Mouse (Mus musculus): ENCODE measurements around the gene Gm28635. TPM values are rescaled to one million over a fixed set of nuclear protein-coding genes. Genes with fewer than 3 reads are reported as not detected.
"Not testable (repeated sequence)": the region's sequence is repeated elsewhere in the genome, so short reads cannot be mapped to it uniquely, and the experiment has no call there.

Gm28635 gene
- total RNA-seq, 4 experiments from 2014 or later = not detected

DNA sequence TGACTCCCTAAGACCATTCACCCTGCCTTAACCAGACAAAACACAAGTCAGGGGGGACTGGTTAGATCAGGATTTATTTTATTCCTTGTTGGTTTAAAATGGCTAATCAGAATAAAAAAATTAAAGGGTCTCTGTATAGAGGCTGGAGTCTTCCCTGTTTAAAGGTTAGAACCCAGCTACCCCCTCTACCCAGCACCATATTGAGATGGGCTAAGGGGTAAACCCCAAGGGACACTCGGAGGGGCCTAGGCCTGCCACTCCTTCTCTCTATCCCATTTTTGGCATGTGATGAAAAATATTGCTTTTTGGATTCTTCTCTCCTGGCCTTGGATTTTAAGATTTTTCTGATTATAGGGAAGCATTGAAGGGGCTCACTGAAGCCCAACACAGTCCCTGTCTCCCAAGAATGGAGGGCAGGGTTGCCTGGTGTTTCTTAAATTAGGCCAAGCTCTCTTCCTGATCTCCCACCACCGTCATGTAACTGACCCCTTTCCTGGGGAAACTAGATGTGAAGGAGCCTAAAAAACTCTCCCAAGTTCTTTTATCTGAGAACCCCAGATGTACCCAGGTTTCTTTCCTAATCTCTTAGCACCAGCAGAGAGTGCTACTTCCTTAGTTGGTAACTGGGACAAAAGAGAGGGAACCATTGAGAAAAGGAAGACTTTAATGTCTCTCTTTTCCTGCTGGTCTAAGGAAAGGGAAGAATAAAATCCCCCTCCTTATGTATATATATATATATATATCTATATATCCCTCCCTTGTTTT is 10.4 kb upstream of the Gm28635 start:
- no peak for DNase-seq

GRCm38 (mm10) chr2:84682605-84683183 is 4.9 kb upstream of the Gm28635 start:
- no peak for DNase-seq

- DNase-seq = no peak
These were observed 1.2 kb upstream of the Gm28635 start, which contains the start of gene Tmx2 for GRCm38 (mm10) chr2:84679016-84679415. Gene Tmx2 (minus strand): TSS chr2:84679140.

- DNase-seq = no peak
These were observed 422 bp downstream of the Gm28635 start for GRCm38 (mm10) chr2:84677270-84677967.

DNA sequence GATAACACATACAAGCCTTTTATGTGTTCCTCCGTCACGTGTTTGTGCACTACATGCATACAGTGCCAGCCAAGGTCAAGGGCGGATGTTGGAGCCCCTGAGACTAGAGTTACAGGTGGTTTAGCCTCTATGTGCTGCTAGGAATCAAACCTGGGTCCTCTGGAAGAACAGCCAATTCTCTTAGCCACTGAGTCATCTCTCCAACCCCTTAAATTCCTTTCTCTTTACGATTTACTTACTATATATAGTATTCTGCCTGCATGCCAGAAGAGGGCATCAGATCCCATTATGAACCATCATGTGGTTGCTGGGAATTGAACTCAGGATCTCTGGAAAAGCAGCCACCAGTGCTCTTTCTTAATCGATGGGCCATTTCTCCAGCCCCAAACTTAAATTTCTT is 6.3 kb downstream of the Gm28635 start:
- DNase-seq = not testable (repeated sequence)

DNA sequence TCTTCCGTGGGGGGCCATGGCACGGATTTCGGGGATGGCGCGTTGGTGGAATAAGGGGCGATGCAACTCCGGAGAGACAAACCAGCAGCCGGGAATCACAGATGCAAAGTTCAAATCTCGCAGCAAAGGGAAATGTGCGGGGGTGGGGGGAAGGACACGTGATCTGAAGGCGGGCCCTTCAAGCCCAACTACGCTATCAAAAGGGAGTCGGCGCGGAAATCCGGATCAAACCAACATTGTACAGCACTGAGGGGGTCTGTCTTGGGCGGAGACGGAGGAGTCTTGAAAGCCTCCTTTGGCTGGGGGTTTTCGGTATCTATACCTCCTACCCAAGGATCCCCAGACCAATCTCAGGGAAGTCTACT is 7.3 kb downstream of the Gm28635 start, which contains the start of gene Selenoh:
Selenoh (minus strand) TSS at position 202 of the 365 bp plus-strand sequence.
- DNase-seq = peak; percentile 70

GRCm38 (mm10) chr2:84669828-84670568 is 7.8 kb downstream of the Gm28635 start:
- DNase-seq = peak; percentile 31

DNA sequence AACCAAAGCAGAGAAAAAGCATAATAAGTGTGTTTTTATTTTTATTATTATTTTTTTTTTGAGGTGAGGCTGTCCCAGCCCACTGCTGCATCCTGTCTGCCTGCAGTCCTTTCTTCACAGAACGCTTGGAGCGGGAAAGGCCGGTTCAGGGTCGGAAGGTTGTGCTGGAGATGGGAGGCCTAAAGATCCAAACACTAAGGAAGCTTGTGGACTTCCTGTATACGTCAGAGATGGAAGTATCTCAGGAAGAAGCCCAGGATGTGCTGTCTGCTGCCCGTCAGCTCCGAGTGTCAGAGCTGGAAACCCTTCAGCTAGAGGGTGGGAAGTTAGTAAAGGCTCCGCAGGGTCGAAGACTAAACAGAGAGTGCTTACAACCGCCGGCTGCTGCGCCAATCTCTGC is 11.8 kb downstream of the Gm28635 start:
- no peak for DNase-seq

- DNase-seq = no peak
These were observed 15.0 kb downstream of the Gm28635 start for GRCm38 (mm10) chr2:84662866-84663265.

DNA sequence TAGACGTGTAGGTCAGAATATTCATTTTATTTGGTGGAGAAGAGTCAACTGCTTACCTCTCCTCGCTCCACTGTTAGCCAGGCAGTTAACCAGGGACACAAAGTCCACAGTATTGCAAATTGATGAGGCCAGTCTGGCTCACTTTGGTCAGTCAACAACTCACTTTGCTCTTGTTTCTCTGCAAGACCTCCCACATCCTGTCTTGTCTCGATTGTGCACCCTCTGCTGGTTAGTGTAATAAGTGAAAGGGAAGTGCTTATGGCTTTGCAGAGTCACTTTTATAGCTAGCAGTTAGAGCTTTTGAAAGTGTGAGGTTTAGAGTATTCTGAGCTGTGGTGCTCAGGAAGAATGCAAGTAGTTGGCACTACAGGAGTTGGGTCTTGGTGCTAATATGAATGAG is 17.6 kb downstream of the Gm28635 start:
- DNase-seq = no peak

DNA sequence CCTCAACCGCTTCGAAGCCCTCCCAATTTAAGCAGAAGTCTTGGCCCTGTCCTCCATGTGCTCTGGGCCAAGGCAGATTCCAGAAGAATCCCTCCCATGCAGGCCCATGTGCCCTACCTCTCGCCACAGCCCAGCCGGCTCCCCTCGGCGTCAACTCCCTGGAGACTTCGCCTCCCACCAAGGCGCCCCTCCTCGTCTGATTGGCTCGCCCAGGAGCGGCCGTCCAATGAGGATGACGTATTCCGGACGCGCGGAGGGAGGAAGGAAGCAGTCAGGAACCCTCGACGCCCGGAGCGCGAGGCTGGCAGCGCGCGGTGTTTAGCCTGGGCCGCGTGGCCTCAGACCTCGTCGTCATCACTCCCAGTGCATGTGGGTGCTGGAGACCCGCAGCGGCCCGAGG is 19.0 kb downstream of the Gm28635 start, which contains the start of gene Btbd18:
Btbd18 (plus strand) TSS at position 274 of the 400 bp plus-strand sequence.
- no peak for DNase-seq

DNA sequence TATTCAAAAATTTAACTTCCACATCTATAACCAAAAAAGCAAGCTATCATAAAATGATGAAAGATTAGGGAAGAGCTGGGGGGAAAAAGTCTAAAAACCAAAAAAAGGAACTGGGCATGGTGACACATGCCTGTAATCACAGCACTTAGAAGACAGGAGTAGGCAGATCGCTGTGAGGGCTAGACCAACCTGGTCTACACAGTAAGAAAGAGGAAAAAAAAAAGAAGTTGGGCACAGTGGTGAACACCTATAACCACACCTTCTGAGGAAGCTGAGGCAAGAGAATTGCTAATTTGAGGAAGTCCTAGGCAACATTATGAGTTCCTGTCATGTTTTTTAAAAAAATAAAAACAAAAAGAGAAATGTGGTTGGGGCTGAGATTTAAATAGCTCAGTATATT is 22.0 kb downstream of the Gm28635 start:
- no peak for DNase-seq

GRCm38 (mm10) chr2:84653354-84653753 is 24.5 kb downstream of the Gm28635 start:
- no peak for DNase-seq

DNA sequence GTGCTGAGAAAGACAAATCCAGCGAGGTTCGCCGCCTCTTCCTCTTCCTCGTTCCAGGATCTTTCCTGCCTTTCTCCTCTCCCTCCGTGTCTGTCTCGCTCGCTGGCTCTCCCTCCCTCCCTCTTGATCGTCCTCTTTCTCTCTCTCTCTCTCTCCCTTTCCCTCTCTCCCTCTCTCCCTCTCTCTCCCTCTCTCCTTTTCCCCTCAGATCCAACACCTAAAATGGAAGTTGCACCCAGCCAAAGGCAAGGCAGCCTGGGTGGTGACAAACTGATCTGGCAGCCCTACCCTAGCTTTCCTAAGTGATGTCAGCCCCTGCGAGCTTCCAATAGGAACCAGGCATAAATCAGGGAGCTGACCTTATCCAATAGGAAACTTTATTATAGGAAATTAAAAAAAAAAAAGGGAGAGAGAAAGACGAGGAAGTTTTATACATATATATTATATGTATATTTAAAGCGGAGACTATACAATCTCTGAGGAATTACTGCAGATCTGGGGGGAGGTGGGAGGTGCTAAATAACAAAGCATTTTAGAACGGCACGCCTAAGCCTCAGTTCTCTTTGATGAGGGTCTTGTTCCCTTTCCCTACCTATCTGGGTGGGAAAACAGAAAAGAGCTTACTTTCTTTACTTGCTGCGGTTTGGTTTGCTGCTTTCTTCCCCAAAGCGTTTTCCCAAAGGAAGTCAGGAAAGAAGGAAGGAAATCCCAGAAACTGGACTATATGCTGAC is 27.2 kb downstream of the Gm28635 start, which contains the start of gene Ctnnd1:
Ctnnd1 (minus strand) TSS at position 302 of the 732 bp plus-strand sequence.
- DNase-seq = peak; percentile 88

GRCm38 (mm10) chr2:84649674-84650073 is 28.2 kb downstream of the Gm28635 start:
- no peak for DNase-seq

GRCm38 (mm10) chr2:84648369-84648768 is 29.5 kb downstream of the Gm28635 start:
- DNase-seq = no peak

DNA sequence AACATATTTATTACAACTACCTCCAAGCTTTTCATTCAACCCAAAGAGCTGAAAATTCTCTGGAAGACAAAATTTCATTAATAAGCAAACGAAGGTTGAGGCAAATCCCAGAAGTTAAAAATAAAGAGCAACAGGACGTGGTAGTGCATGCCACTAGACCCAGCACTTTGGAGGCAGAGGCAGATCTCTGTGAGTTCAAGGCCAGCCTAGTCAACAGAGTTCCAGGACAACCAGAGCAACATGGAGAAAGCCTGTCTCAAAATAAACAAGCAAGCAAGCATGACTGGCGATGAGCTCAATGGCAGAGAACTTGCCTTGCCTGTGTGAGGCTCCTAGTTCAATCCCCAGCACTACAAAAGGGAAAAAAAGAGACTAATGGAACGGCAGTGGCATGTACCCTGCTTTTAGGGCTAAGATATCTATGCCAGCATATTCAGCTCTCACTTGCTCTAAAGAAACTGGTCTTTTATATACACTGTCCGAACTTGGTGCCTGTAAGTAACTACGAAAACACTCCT is 30.7 kb downstream of the Gm28635 start:
- no peak for DNase-seq

DNA sequence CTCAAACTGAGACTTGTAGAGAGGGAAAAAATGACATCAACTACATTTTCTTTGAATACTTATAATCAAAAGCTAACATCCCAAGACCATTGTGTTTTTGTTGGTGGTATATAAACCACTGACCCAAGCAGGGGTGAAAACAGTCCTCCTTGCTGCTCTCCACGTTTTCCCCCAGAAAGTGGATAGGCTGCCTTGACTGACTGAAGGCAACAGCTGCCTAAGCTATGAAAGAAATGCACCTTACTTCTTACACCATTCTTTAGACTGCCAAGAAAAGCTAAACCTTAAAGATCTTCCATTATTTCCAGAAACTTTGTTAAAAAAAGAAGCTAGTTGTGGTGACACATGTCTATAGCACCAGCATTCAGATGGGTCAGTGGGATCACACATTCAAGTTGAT is 31.7 kb downstream of the Gm28635 start:
- DNase-seq = no peak

GRCm38 (mm10) chr2:84640833-84641232 is 37.0 kb downstream of the Gm28635 start:
- DNase-seq = no peak

DNA sequence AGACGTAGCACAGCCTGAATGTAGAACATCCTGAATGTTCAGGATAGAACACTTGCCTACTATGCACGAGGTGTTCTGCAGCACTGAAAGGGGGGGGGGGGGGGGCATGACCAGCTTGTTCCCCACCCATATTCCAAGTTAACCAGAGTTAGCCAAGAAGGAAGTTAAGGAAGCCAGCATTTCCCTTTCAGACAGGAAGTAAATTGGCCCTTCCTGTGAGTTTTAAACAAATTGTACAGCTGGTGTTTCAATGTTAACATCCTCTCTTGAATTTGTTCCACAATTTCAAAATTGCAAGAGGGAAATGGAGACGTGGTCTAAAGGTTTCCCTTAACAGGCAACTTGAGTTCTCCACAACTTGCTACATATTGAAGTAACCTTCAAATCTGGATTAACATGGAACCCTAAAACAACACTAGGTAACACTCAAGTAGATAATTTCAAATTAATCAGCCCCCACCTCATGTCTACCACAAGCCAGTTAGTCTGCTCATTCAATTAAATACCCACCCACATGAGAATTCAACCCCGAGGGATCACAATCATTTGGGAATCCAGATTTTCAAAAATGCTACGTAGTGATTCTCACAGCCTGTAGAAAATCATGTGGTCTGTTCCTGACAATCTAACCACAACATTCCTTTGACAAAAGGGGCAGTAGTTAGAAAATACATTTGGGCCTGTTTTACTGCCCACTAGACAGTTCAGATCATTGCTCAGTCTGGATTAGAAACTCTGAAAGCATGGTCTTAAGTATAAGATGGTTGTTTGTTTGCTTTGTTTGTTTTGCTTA is 39.2 kb downstream of the Gm28635 start:
- DNase-seq = no peak
